Mouse (Mus musculus) liver, adult 2 months (tissue): ENCODE results near the gene Cdh15. TPM values are rescaled to one million over a fixed set of nuclear protein-coding genes. Genes with fewer than 3 reads are reported as not detected.
A peak's percentile ranks its signal among the peaks of the same experiment; 100 is the strongest.

Experiments used
- DNase-seq: peaks from one replicate; pipeline ENCODE4 v3.0.0-alpha.2; 2011; ENCODE audit warnings: low read depth, low spot score; ENCODE audit errors: extremely low read depth
- H3K27ac ChIP-seq: fragments of 200-500 bp; replicated peaks from 2 replicates; pipeline ENCODE4 v1.5.1; 2012; ENCODE audit warnings: low read depth, mild to moderate bottlenecking, control low read depth, inconsistent platforms, low read length; ENCODE audit not compliant: insufficient read depth
- H3K27me3 ChIP-seq: fragments of 200-500 bp; 2 replicates; pipeline ENCODE4 v1.6.1; 2012; ENCODE audit warnings: mild to moderate bottlenecking, moderate library complexity, low read length, inconsistent platforms; ENCODE audit not compliant: control insufficient read depth, insufficient read depth
- H3K36me3 ChIP-seq: fragments of 200-500 bp; 2 replicates; pipeline ENCODE4 v1.6.1; 2012; ENCODE audit warnings: low read length, inconsistent platforms; ENCODE audit not compliant: control insufficient read depth, insufficient read depth
- H3K4me1 ChIP-seq: fragments of 200-500 bp; 2 replicates; pipeline ENCODE4 v1.6.1; 2011; ENCODE audit warnings: low read length; ENCODE audit not compliant: control insufficient read depth, insufficient read depth
- H3K4me3 ChIP-seq: fragments of 200-500 bp; 2 replicates; pipeline ENCODE4 v1.5.1; 2011; ENCODE audit warnings: low read depth, mild to moderate bottlenecking, control low read depth, low read length, moderate library complexity; ENCODE audit not compliant: insufficient read depth
- H3K79me2 ChIP-seq: fragments of 200-500 bp; 2 replicates; pipeline ENCODE4 v1.6.1; 2012; ENCODE audit warnings: inconsistent platforms, mild to moderate bottlenecking, low read length, moderate library complexity; ENCODE audit not compliant: control insufficient read depth, insufficient read depth
- H3K9ac ChIP-seq: fragments of 200-500 bp; 2 replicates; pipeline ENCODE4 v1.6.1; 2012; ENCODE audit warnings: low read depth, mild to moderate bottlenecking, control low read depth, inconsistent platforms, low read length
- CTCF ChIP-seq: fragments of 200-500 bp; IDR thresholded peaks from 2 replicates; pipeline ENCODE4 v1.5.1; 2011; ENCODE audit warnings: low read depth, low read length, control low read depth
- POLR2A ChIP-seq: fragments of 200-500 bp; IDR thresholded peaks from 2 replicates; pipeline ENCODE4 v1.6.1; 2011; ENCODE audit warnings: low read length, control low read depth; ENCODE audit not compliant: insufficient read depth; ENCODE audit errors: extremely low read depth
- WGBS: fragments of 180-500 bp; shearing (Covaris S2); methylation state at CpG from one replicate; pipeline ENCODE4 v1.1.7; 2018; 5-methylcytosine and 5-hydroxymethylcytosine counted together
- polyA plus RNA-seq: library from polyadenylated mRNA; depleted of rRNA; stranded (reverse); fragments of >200 nt; gene quantifications from 2 replicates; pipeline ENCODE4 v1.2.3, GENCODE M21; 2012
- total RNA-seq: library from RNA; depleted of rRNA; stranded (reverse); fragments of >200 nt; gene quantifications from 2 replicates; pipeline ENCODE4 v1.2.3, GENCODE M21; 2014

The Cdh15 gene
- total and polyA plus RNA-seq, 2 experiments = 0.11 TPM; not detected in 1

DNA sequence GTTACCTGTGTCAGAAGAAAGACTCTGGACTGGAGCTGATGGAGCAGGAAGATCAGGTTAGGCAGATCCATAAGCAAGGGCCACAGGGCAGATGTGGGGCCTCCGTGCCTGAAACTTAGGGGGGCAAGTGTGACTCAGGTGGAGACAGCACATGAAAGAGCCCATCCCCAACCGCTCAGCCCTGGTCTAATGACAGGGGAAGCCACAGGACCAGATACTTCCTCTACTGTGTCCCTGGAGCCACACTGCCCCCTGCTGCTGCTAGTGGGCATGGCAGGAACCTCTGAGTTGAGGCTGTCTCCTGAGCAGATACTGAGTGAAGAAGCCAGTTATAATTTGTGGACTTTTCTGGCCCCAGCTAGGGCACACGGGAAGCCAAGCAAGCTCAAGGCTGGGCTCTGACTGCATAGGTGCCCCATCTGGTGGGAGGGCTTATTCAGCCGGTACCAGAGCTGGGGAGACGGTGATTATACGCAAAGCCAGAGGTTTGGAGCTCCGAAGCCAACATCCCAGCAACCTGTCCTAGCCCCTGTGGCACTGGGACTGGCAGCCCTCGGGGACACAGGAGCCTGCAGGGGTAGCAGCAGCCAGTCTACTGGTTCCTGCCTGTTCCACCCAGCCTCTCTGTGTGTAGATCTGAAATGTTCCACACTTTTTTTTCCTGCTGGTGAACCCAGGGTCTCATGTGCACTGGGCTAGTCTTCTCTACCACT, 17.3 kb upstream of the Cdh15 start:
- TF ChIP-seq POLR2A = no peak
- TF ChIP-seq CTCF = peak; percentile 100
- Histone ChIP-seq H3K4me3 (no peak overlapping the region), H3K36me3 (no peaks in the 10 kb centered on the region), H3K79me2 (no peaks in the 10 kb centered on the region), H3K4me1 (no peaks in the 10 kb centered on the region), H3K27ac (no peak overlapping the region), H3K9ac (no peak overlapping the region), H3K27me3 (no peaks in the 10 kb centered on the region)
- 42% methylated on average over 8 of the region's 8 CpGs for WGBS
- peak; percentile 46 for DNase-seq

- Histone ChIP-seq H3K4me1 (peaks cover 7% of the 10 kb centered on the region), H3K36me3 (no peaks in the 10 kb centered on the region), H3K27me3 (no peaks in the 10 kb centered on the region), H3K9ac (no peak overlapping the region), H3K79me2 (no peaks in the 10 kb centered on the region), H3K27ac (no peak overlapping the region), H3K4me3 (no peak overlapping the region)
- DNase-seq = no peak
- TF ChIP-seq POLR2A = no peak
- TF ChIP-seq CTCF = no peak
- 88% methylated on average over 8 of the region's 8 CpGs for WGBS
Measured at GRCm38 (mm10) chr8:122834416-122834815, 13.3 kb upstream of the Cdh15 start.

- H3K4me3 ChIP-seq = no peak overlapping the region
- no peaks in the 10 kb centered on the region for H3K27me3 ChIP-seq
- WGBS = 24% methylated on average over 8 of the region's 8 CpGs
Measured at GRCm38 (mm10) chr8:122834971-122835370, 12.8 kb upstream of the Cdh15 start.

DNA sequence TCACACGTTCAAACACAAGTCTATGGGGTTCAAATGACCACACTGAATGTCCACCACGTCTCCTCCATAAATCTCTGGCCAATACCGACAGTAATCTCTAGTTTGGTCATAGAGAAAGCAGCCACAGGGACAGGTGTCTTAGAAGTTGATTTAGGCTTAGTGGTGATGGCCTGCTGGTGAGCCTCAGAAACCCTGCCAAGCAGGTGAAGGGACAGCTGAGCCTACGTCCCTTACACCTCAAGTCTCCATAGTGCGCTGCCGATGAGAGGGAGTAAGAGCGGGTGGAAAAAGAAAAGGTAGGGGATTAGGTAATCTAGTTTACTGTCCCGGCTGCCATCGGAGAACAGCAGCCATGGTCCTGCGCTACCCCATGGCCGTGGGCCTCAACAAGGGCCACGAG, 11.6 kb upstream of the Cdh15 start:
- Histone ChIP-seq H3K36me3 (no peaks in the 10 kb centered on the region), H3K4me3 (no peak overlapping the region), H3K9ac (0 out of 2 replicates have a peak overlapping the region, but pooled peaks have one; percentile 33), H3K27me3 (no peaks in the 10 kb centered on the region), H3K4me1 (peaks cover 7% of the 10 kb centered on the region), H3K79me2 (no peaks in the 10 kb centered on the region), H3K27ac (0 out of 2 replicates have a peak overlapping the region, but pooled peaks have one; percentile 13)
- TF ChIP-seq CTCF (no peak), POLR2A (no peak)
- WGBS = 62% methylated on average over 12 of the region's 12 CpGs
- DNase-seq = no peak

More at GRCm38 (mm10) chr8:122834971-122835370, 12.8 kb upstream of the Cdh15 start:
- H3K36me3 ChIP-seq = no peaks in the 10 kb centered on the region
- H3K9ac ChIP-seq = no peak overlapping the region
- peaks cover 7% of the 10 kb centered on the region for H3K4me1 ChIP-seq
- TF ChIP-seq POLR2A (no peak), CTCF (peak; percentile 90)
- DNase-seq = peak; percentile 65
- no peak overlapping the region for H3K27ac ChIP-seq
- H3K79me2 ChIP-seq = no peaks in the 10 kb centered on the region

DNA sequence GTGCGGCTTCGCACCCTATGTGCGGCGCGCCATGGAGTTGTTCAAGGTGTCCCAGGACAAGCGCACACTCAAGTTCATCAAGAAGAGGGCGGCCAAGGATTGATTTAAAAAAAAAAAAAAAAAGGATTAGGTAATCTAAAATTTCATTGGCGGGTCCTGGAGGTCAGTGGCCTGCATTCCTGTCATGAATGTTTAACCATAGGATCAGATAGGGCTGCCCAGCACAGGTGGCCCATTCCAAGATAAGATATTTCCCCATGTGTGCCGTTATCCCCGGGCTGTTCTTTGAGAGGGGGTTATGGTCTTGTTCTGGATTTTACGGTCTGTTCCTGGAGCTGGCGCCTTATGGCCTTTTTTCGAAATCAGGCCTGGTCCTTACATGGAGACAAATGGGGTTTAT, 11.1 kb upstream of the Cdh15 start:
- H3K36me3 ChIP-seq = no peaks in the 10 kb centered on the region
- TF ChIP-seq POLR2A = no peak
- 15% methylated on average over 13 of the region's 13 CpGs for WGBS
- peaks cover 7% of the 10 kb centered on the region for H3K4me1 ChIP-seq
- H3K27ac ChIP-seq = peak overlapping the region; percentile 66
- H3K9ac ChIP-seq = peak overlapping the region; percentile 33; the same call in 1 of the 2 replicates
- no peaks in the 10 kb centered on the region for H3K27me3 ChIP-seq
- H3K4me3 ChIP-seq = no peak overlapping the region
- DNase-seq = peak; percentile 90
- no peaks in the 10 kb centered on the region for H3K79me2 ChIP-seq

- H3K36me3 ChIP-seq = no peaks in the 10 kb centered on the region
- no peak overlapping the region for H3K4me3 ChIP-seq
- no peak overlapping the region for H3K9ac ChIP-seq
- H3K27ac ChIP-seq = no peak overlapping the region
- DNase-seq = no peak
- no peaks in the 10 kb centered on the region for H3K79me2 ChIP-seq
- H3K4me1 ChIP-seq = peaks cover 2% of the 10 kb centered on the region
- 81% methylated on average over 3 of the region's 3 CpGs for WGBS
- TF ChIP-seq POLR2A (no peak), CTCF (no peak)
- no peaks in the 10 kb centered on the region for H3K27me3 ChIP-seq
Measured at GRCm38 (mm10) chr8:122844161-122844560, 3.6 kb upstream of the Cdh15 start.
